Mouse (Mus musculus) megakaryocyte, embryonic 14.5 days (primary cell): ENCODE measurements at regions not wholly inside any gene's neighbourhood (a gene's known extent, or its start where the extent isn't known, plus 50 kb on each side); places are given as distances from the start of the nearest gene placed in this dataset.

ENCODE experiments used
- FLI1 ChIP-seq: IDR thresholded peaks from 2 replicates; pipeline ENCODE4 v1.6.1; 2012; ENCODE audit warnings: low read length, inconsistent platforms, mixed read lengths
- GATA1 ChIP-seq: IDR thresholded peaks from 3 replicates; pipeline ENCODE4 v1.6.1; 2012; ENCODE audit warnings: mixed read lengths, low read length, inconsistent platforms, borderline replicate concordance

- no peak for TF ChIP-seq GATA1
- no peak for TF ChIP-seq FLI1
These were observed 178.8 kb upstream of the Gm12728 start for GRCm38 (mm10) chr4:105610917-105611316.
